Mouse (Mus musculus) ES-Bruce4 (cell line): ENCODE data around the gene Zfp316. TPM values are rescaled to one million over a fixed set of nuclear protein-coding genes. Genes with fewer than 3 reads are reported as not detected.
A peak's percentile ranks its signal among the peaks of the same experiment; 100 is the strongest.

Experiments
- H3K27ac ChIP-seq: 2 replicates; pipeline ENCODE4 v1.5.1; 2012; ENCODE audit warnings: low read length, inconsistent platforms; ENCODE audit not compliant: insufficient read depth
- H3K27me3 ChIP-seq: 2 replicates; pipeline ENCODE4 v1.6.1; 2012; ENCODE audit warnings: mild to moderate bottlenecking, low read length, inconsistent platforms; ENCODE audit not compliant: control insufficient read depth, poor library complexity, insufficient read depth, severe bottlenecking
- H3K36me3 ChIP-seq: 2 replicates; pipeline ENCODE4 v1.6.1; 2012; ENCODE audit warnings: inconsistent platforms, mild to moderate bottlenecking, low read length, moderate library complexity; ENCODE audit not compliant: control insufficient read depth, poor library complexity, insufficient read depth, severe bottlenecking
- H3K4me1 ChIP-seq: one replicate; pipeline ENCODE4 v1.8.1; 2011; ENCODE audit warnings: low read length; ENCODE audit not compliant: control insufficient read depth, insufficient read depth
- H3K4me3 ChIP-seq: 2 replicates; pipeline ENCODE4 v1.5.1; 2011; ENCODE audit warnings: low read depth, mild to moderate bottlenecking, low read length
- H3K9ac ChIP-seq: 2 replicates; pipeline ENCODE4 v1.6.1; 2012; ENCODE audit warnings: low read depth, mild to moderate bottlenecking, inconsistent platforms; ENCODE audit not compliant: poor library complexity, severe bottlenecking
- H3K9me3 ChIP-seq: replicated peaks from 2 replicates; pipeline ENCODE4 v1.6.1; 2012; ENCODE audit warnings: mild to moderate bottlenecking, low read length, inconsistent platforms; ENCODE audit not compliant: control insufficient read depth, poor library complexity, insufficient read depth, severe bottlenecking
- CTCF ChIP-seq: IDR thresholded peaks from one replicate; pipeline ENCODE4 v1.8.1; 2011; ENCODE audit warnings: low read depth, low read length
- EP300 ChIP-seq: IDR thresholded peaks from 2 replicates; pipeline ENCODE4 v1.6.1; 2011; ENCODE audit warnings: low read depth, low read length; ENCODE audit not compliant: insufficient read depth
- POLR2A ChIP-seq: IDR thresholded peaks from one replicate; pipeline ENCODE4 v1.8.1; 2011; ENCODE audit warnings: low read length; ENCODE audit not compliant: insufficient read depth
- polyA plus RNA-seq: library from polyadenylated mRNA; stranded (reverse); fragments of >200 nt; gene quantifications from 2 replicates; pipeline ENCODE4 v1.2.4, GENCODE M21; 2011; ENCODE audit warnings: low read depth; ENCODE audit not compliant: missing spikeins, insufficient read depth, insufficient read length

The Zfp316 gene
- 2.3 and 2.8 TPM in 2 replicates for polyA plus RNA-seq

- TF ChIP-seq POLR2A (no peak), CTCF (no peak), EP300 (no peak)
- Histone ChIP-seq H3K27ac (no peak within 1 kb of the TSS), H3K27me3 (peaks cover 2% of the 10 kb centered on the region; the same call in 1 of the 2 replicates), H3K4me3 (peak within 1 kb of the TSS; percentile 93), H3K9me3 (no peaks in the 10 kb centered on the region), H3K36me3 (no peaks in the 10 kb centered on the region), H3K4me1 (no peaks in the 10 kb centered on the region), H3K9ac (peak within 1 kb of the TSS; percentile 88)
Observed at GRCm38 (mm10) chr5:143269363-143270150, at the start of gene Zfp316. Gene Zfp316, minus strand, starts transcription at chr5:143270022.

DNA sequence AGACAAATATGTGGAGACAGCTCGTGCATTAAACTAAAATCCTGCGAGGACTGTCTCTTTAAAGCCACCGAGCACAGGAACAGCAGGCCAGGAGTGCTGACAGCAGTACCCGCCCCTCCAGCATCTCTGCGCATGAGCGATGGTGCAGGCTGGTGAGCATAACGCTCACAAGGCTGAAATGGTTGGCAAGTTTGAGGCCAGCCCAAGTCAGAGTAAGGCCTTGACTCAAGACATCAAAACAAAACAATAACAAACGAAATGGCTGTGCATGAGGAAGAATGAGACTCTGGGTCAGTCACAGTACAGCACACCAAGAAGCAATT, 47.4 kb upstream of the Zfp316 start:
- Histone ChIP-seq H3K36me3 (peaks cover 9% of the 10 kb centered on the region; the same call in 1 of the 2 replicates), H3K4me1 (no peaks in the 10 kb centered on the region), H3K27ac (no peak overlapping the region), H3K9me3 (no peaks in the 10 kb centered on the region), H3K9ac (no peak overlapping the region), H3K27me3 (no peaks in the 10 kb centered on the region), H3K4me3 (no peak overlapping the region)
- TF ChIP-seq CTCF (no peak), EP300 (no peak), POLR2A (no peak)

GRCm38 (mm10) chr5:143316605-143317287, 46.9 kb upstream of the Zfp316 start:
- H3K9me3 ChIP-seq: no peaks in the 10 kb centered on the region
- no peaks in the 10 kb centered on the region for H3K4me1 ChIP-seq
- no peak overlapping the region for H3K4me3 ChIP-seq
- no peaks in the 10 kb centered on the region for H3K27me3 ChIP-seq
- TF ChIP-seq EP300 (no peak), POLR2A (no peak), CTCF (no peak)
- peaks cover 9% of the 10 kb centered on the region; the same call in 1 of the 2 replicates for H3K36me3 ChIP-seq
- no peak overlapping the region for H3K27ac ChIP-seq
- no peak overlapping the region for H3K9ac ChIP-seq

- Histone ChIP-seq H3K4me1 (no peaks in the 10 kb centered on the region), H3K36me3 (peaks cover 12% of the 10 kb centered on the region; the same call in 1 of the 2 replicates), H3K27ac (no peak overlapping the region), H3K9ac (peak overlapping the region; percentile 90), H3K4me3 (peak overlapping the region; percentile 70), H3K9me3 (no peaks in the 10 kb centered on the region), H3K27me3 (no peaks in the 10 kb centered on the region)
- no peak for TF ChIP-seq EP300
- TF ChIP-seq POLR2A: no peak
- TF ChIP-seq CTCF: no peak
Observed at GRCm38 (mm10) chr5:143315514-143315888, 45.7 kb upstream of the Zfp316 start.

GRCm38 (mm10) chr5:143314730-143315513, 45.1 kb upstream of the Zfp316 start, which contains the start of gene E130309D02Rik:
Gene E130309D02Rik, minus strand, starts transcription at chr5:143315360.
- Histone ChIP-seq H3K36me3 (peaks cover 12% of the 10 kb centered on the region; the same call in 1 of the 2 replicates), H3K9ac (peak within 1 kb of the TSS; percentile 90), H3K9me3 (no peaks in the 10 kb centered on the region), H3K27ac (no peak within 1 kb of the TSS), H3K4me1 (no peaks in the 10 kb centered on the region), H3K4me3 (peak within 1 kb of the TSS; percentile 95), H3K27me3 (no peaks in the 10 kb centered on the region)
- TF ChIP-seq CTCF: peak; percentile 72
- TF ChIP-seq EP300: no peak
